In genomic region chr13:21441207-21441572, GRCm38 (mm10) we compare ENCODE assay signal across 8 mouse cellular contexts. TPM values are rescaled to one million over a fixed set of nuclear protein-coding genes. Genes with fewer than 3 reads are reported as not detected.
DNase-seq lines count a peak whose midpoint lies in the region; ATAC-seq lines count a peak whose summit lies in the region.

No protein-coding gene starts in this region.

- peaks cover 11% of the 10 kb centered on the region; the same call in 1 of the 2 replicates for H3K4me1 ChIP-seq in kidney, embryonic 15.5 days
- H3K4me1 ChIP-seq in embryonic facial prominence, embryonic 10.5 days, result peaks cover 9% of the 10 kb centered on the region
- H3K4me1 ChIP-seq in hindbrain, embryonic 15.5 days (replicated peaks), result peaks cover 16% of the 10 kb centered on the region
- H3K4me1 ChIP-seq in midbrain, embryonic 16.5 days (ENCODE audit: control insufficient read depth, insufficient read depth, low read length), result peaks cover 13% of the 10 kb centered on the region

- no peak for ATAC-seq in kidney, embryonic 15.5 days (replicated peaks; ENCODE audit: low FRiP score)
- ATAC-seq in hindbrain, embryonic 15.5 days (ENCODE audit: low FRiP score, low read depth), result peak; percentile 27; the same call in 1 of the 2 replicates
- ATAC-seq in midbrain, embryonic 16.5 days, result peak; percentile 61

- H3K4me2 ChIP-seq in kidney, embryonic 15.5 days, result peak overlapping the region; percentile 83
- peak overlapping the region; percentile 92 for H3K4me2 ChIP-seq in hindbrain, embryonic 15.5 days
- peak overlapping the region; percentile 75 for H3K4me2 ChIP-seq in midbrain, embryonic 16.5 days (ENCODE audit: low read length)

- peak overlapping the region; percentile 64; the same call in 1 of the 2 replicates for H3K9ac ChIP-seq in kidney, embryonic 15.5 days
- H3K9ac ChIP-seq in hindbrain, embryonic 15.5 days, result peak overlapping the region; percentile 67
- peak overlapping the region; percentile 73; the same call in 1 of the 2 replicates for H3K9ac ChIP-seq in midbrain, embryonic 16.5 days (ENCODE audit: low read depth, low read length)

- no peak for DNase-seq in kidney, adult 8-10 months
- no peak for DNase-seq in embryonic facial prominence, embryonic 10.5 days (ENCODE audit: low spot score)
- DNase-seq in adrenal gland, adult 2 months, result no peak
- no peak for DNase-seq in layer of hippocampus, adult 9-11 months
- no peak for DNase-seq in thymus, postnatal 0 days (ENCODE audit: low spot score)

- WGBS in kidney, embryonic 15.5 days, result 16% methylated on average over 10 of the region's 10 CpGs
- 13% methylated on average over 10 of the region's 10 CpGs for WGBS in embryonic facial prominence, embryonic 10.5 days
- 18% methylated on average over 10 of the region's 10 CpGs for WGBS in hindbrain, embryonic 15.5 days
- 18% methylated on average over 10 of the region's 10 CpGs for WGBS in midbrain, embryonic 16.5 days

- no peaks in the 10 kb centered on the region for H3K27me3 ChIP-seq in kidney, embryonic 15.5 days
- H3K27me3 ChIP-seq in embryonic facial prominence, embryonic 10.5 days (replicated peaks; ENCODE audit: low read depth, poor library complexity, severe bottlenecking), result no peaks in the 10 kb centered on the region
- no peaks in the 10 kb centered on the region for H3K27me3 ChIP-seq in hindbrain, embryonic 15.5 days
- H3K27me3 ChIP-seq in midbrain, embryonic 16.5 days (ENCODE audit: control insufficient read depth, insufficient read depth, low read depth, low read length), result no peaks in the 10 kb centered on the region

- peaks cover 37% of the 10 kb centered on the region for H3K36me3 ChIP-seq in kidney, embryonic 15.5 days
- H3K36me3 ChIP-seq in embryonic facial prominence, embryonic 10.5 days (replicated peaks), result peaks cover 36% of the 10 kb centered on the region
- H3K36me3 ChIP-seq in hindbrain, embryonic 15.5 days, result peaks cover 30% of the 10 kb centered on the region
- peaks cover 14% of the 10 kb centered on the region for H3K36me3 ChIP-seq in midbrain, embryonic 16.5 days (ENCODE audit: control insufficient read depth, insufficient read depth, low read length)

- peak overlapping the region; percentile 88 for H3K27ac ChIP-seq in kidney, embryonic 15.5 days
- H3K27ac ChIP-seq in embryonic facial prominence, embryonic 10.5 days (replicated peaks), result peak overlapping the region; percentile 85
- H3K27ac ChIP-seq in hindbrain, embryonic 15.5 days (replicated peaks), result peak overlapping the region; percentile 86
- peak overlapping the region; percentile 85 for H3K27ac ChIP-seq in midbrain, embryonic 16.5 days (ENCODE audit: low read length)

- no peaks in the 10 kb centered on the region for H3K9me3 ChIP-seq in kidney, embryonic 15.5 days (replicated peaks)
- no peaks in the 10 kb centered on the region for H3K9me3 ChIP-seq in embryonic facial prominence, embryonic 10.5 days
- H3K9me3 ChIP-seq in hindbrain, embryonic 15.5 days, result no peaks in the 10 kb centered on the region
- no peaks in the 10 kb centered on the region for H3K9me3 ChIP-seq in midbrain, embryonic 16.5 days (replicated peaks; ENCODE audit: control insufficient read depth, low read length, poor library complexity, severe bottlenecking)

- peak overlapping the region; percentile 57 for H3K4me3 ChIP-seq in kidney, embryonic 15.5 days (replicated peaks)
- peak overlapping the region; percentile 65 for H3K4me3 ChIP-seq in embryonic facial prominence, embryonic 10.5 days
- H3K4me3 ChIP-seq in hindbrain, embryonic 15.5 days, result peak overlapping the region; percentile 59
- H3K4me3 ChIP-seq in midbrain, embryonic 16.5 days (ENCODE audit: low read depth, low read length), result peak overlapping the region; percentile 51

RNA-seq across cellular contexts. Expression of gene Pgbd1, which starts 0.3 kb away (rescaled TPM):
- 3.6 and 3.9 TPM in 2 replicates for polyA plus RNA-seq in kidney, embryonic 15.5 days (2015; fragmentation: Nextera tagmentation; extraction: Ambion mirVana)
- polyA plus RNA-seq in embryonic facial prominence, embryonic 10.5 days (2016; fragmentation: Nextera tagmentation; extraction: Ambion mirVana), result 4.2 and 4.9 TPM in 2 replicates
- 2.8 and 4.2 TPM in 2 replicates for polyA plus RNA-seq in hindbrain, embryonic 15.5 days (2015; fragmentation: Nextera tagmentation; extraction: Ambion mirVana)
- 4.6 and 4.8 TPM in 2 replicates for polyA plus RNA-seq in midbrain, embryonic 16.5 days (2015; fragmentation: Nextera tagmentation; extraction: Ambion mirVana)
- total RNA-seq in adrenal gland, adult 2 months (2021), result under 1 TPM; 0.81 to 0.90 TPM
- polyA plus RNA-seq in adrenal gland, adult 2 months (2012; rRNA removed), result 0.12 and 0.51 TPM in 2 replicates
- 1.4 and 1.5 TPM in 2 replicates for polyA plus RNA-seq in thymus, postnatal 0 days (2015; fragmentation: Nextera tagmentation; extraction: Ambion mirVana)

RNA-seq across cellular contexts. Expression of gene Zscan26, which starts 12.3 kb away (rescaled TPM):
- polyA plus RNA-seq in kidney, embryonic 15.5 days (2015; fragmentation: Nextera tagmentation; extraction: Ambion mirVana), result 32.6 and 37.0 TPM in 2 replicates
- polyA plus RNA-seq in embryonic facial prominence, embryonic 10.5 days (2016; fragmentation: Nextera tagmentation; extraction: Ambion mirVana), result 29.4 and 29.9 TPM in 2 replicates
- polyA plus RNA-seq in hindbrain, embryonic 15.5 days (2015; fragmentation: Nextera tagmentation; extraction: Ambion mirVana), result 23.7 and 24.3 TPM in 2 replicates
- polyA plus RNA-seq in midbrain, embryonic 16.5 days (2015; fragmentation: Nextera tagmentation; extraction: Ambion mirVana), result 21.5 and 23.4 TPM in 2 replicates
- 10 to 100 TPM; 36.8 to 37.8 TPM for total RNA-seq in adrenal gland, adult 2 months (2021)
- 3.6 and 5.3 TPM in 2 replicates for polyA plus RNA-seq in adrenal gland, adult 2 months (2012; rRNA removed)
- 18.1 and 23.6 TPM in 2 replicates for polyA plus RNA-seq in thymus, postnatal 0 days (2015; fragmentation: Nextera tagmentation; extraction: Ambion mirVana)

RNA-seq across cellular contexts. Expression of gene Nkapl, which starts 27.1 kb away (rescaled TPM):
- 2.0 and 2.9 TPM in 2 replicates for polyA plus RNA-seq in kidney, embryonic 15.5 days (2015; fragmentation: Nextera tagmentation; extraction: Ambion mirVana)
- polyA plus RNA-seq in embryonic facial prominence, embryonic 10.5 days (2016; fragmentation: Nextera tagmentation; extraction: Ambion mirVana), result 1.3 and 2.0 TPM in 2 replicates
- 3.8 and 4.1 TPM in 2 replicates for polyA plus RNA-seq in hindbrain, embryonic 15.5 days (2015; fragmentation: Nextera tagmentation; extraction: Ambion mirVana)
- polyA plus RNA-seq in midbrain, embryonic 16.5 days (2015; fragmentation: Nextera tagmentation; extraction: Ambion mirVana), result 3.8 and 4.5 TPM in 2 replicates
- total RNA-seq in adrenal gland, adult 2 months (2021), result 1 to 10 TPM in 1 of 2 experiments, under 1 TPM in 1; 0.84 to 1.5 TPM
- polyA plus RNA-seq in adrenal gland, adult 2 months (2012; rRNA removed), result 0.43 and 0.70 TPM in 2 replicates
- 0.82 and 1.3 TPM in 2 replicates for polyA plus RNA-seq in thymus, postnatal 0 days (2015; fragmentation: Nextera tagmentation; extraction: Ambion mirVana)

RNA-seq across cellular contexts. Expression of gene Zkscan4, which starts 37.5 kb away (rescaled TPM):
- polyA plus RNA-seq in kidney, embryonic 15.5 days (2015; fragmentation: Nextera tagmentation; extraction: Ambion mirVana), result 3.5 and 4.0 TPM in 2 replicates
- polyA plus RNA-seq in embryonic facial prominence, embryonic 10.5 days (2016; fragmentation: Nextera tagmentation; extraction: Ambion mirVana), result 3.0 and 3.5 TPM in 2 replicates
- 8.1 and 10.5 TPM in 2 replicates for polyA plus RNA-seq in hindbrain, embryonic 15.5 days (2015; fragmentation: Nextera tagmentation; extraction: Ambion mirVana)
- polyA plus RNA-seq in midbrain, embryonic 16.5 days (2015; fragmentation: Nextera tagmentation; extraction: Ambion mirVana), result 12.0 and 13.2 TPM in 2 replicates
- 1 to 10 TPM; 1.8 to 3.6 TPM for total RNA-seq in adrenal gland, adult 2 months (2021)
- polyA plus RNA-seq in adrenal gland, adult 2 months (2012; rRNA removed), result 0.46 and 0.85 TPM in 2 replicates
- polyA plus RNA-seq in thymus, postnatal 0 days (2015; fragmentation: Nextera tagmentation; extraction: Ambion mirVana), result 1.1 and 1.2 TPM in 2 replicates

RNA-seq across cellular contexts. Expression of gene Gm10065, which starts 38.1 kb away (rescaled TPM):
- not detected in 2 replicates for polyA plus RNA-seq in kidney, embryonic 15.5 days (2015; fragmentation: Nextera tagmentation; extraction: Ambion mirVana)
- polyA plus RNA-seq in embryonic facial prominence, embryonic 10.5 days (2016; fragmentation: Nextera tagmentation; extraction: Ambion mirVana), result not detected in 2 replicates
- not detected in 2 replicates for polyA plus RNA-seq in hindbrain, embryonic 15.5 days (2015; fragmentation: Nextera tagmentation; extraction: Ambion mirVana)
- polyA plus RNA-seq in midbrain, embryonic 16.5 days (2015; fragmentation: Nextera tagmentation; extraction: Ambion mirVana), result not detected in 2 replicates
- not detected for total RNA-seq in adrenal gland, adult 2 months (2021)
- polyA plus RNA-seq in adrenal gland, adult 2 months (2012; rRNA removed), result 1.4 TPM in 1 of 2 replicates, not detected in the other
- not detected in 2 replicates for polyA plus RNA-seq in thymus, postnatal 0 days (2015; fragmentation: Nextera tagmentation; extraction: Ambion mirVana)
